Mouse (Mus musculus) B cell, adult 2 months (primary cell): ENCODE data around the gene Dnajc15.
A peak's percentile ranks its signal among the peaks of the same experiment; 100 is the strongest.

ENCODE experiments used
- DNase-seq, 2 experiments: peaks; one replicate each; pipeline ENCODE4 v3.0.0; 2022

Gene Dnajc15

GRCm38 (mm10) chr14:77794285-77794949 is 80.5 kb downstream of the Dnajc15 start:
- DNase-seq = no peak

GRCm38 (mm10) chr14:77792998-77793397 is 81.9 kb downstream of the Dnajc15 start:
- DNase-seq = no peak

- peak; percentile 41 to 48 for DNase-seq
Observed at GRCm38 (mm10) chr14:77783217-77783616, 91.7 kb downstream of the Dnajc15 start.

DNA sequence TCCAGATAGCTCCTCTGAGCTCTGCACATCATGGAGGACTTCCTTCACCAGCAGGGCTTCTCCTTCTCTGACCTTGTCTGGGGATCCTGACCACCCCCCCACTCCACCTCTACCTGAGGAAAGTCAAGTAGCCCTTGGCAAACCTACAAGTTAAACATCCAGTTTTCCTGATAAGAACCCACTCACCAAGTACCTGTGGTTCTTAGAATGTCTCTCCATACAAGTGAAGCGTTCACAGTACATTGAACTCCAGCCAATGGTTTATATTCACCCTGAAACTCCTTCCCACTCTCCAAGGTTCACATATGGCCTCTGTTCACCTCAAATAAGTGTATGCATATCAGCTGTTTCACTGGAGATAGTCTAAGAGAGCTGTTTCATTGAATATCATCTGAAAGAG is 97.6 kb downstream of the Dnajc15 start:
- DNase-seq = no peak

DNA sequence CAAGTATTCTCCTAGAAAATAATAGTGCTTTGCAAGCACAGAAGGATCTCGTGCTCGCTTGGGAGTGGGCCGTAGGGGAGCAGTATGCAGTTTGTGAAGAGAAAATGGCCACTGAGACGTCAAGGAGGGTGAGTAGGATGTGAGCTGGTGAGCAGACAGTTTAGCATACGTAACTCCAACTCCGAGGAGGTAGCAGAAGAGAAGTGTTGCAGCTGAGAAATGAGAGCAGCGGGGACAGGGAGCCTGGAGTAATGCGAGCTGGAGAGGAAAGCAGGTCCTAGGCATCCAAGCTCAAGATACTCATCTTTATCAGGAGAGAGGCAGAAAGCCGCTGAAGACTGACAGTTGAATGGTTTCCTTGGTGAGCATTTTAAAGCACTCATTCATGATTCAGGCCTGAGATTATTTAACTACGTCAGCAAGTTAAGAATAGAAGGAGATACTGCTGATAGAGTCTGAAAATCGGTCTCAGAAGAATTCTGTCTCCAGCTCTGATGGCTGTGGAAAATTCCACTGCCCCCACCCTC is 98.9 kb downstream of the Dnajc15 start:
- DNase-seq = no peak

- DNase-seq = no peak
Observed at GRCm38 (mm10) chr14:77773331-77773730, 101.6 kb downstream of the Dnajc15 start.

GRCm38 (mm10) chr14:77771626-77772025 is 103.3 kb downstream of the Dnajc15 start:
- DNase-seq = no peak
